Mouse (Mus musculus) forebrain, embryonic 15.5 days (tissue): ENCODE results near the gene Fam83b. TPM values are rescaled to one million over a fixed set of nuclear protein-coding genes. Genes with fewer than 3 reads are reported as not detected.

Experiments
- ATAC-seq: fragments of 200-750 bp; cut with Nextera tagmentation; replicated peaks from 2 replicates; pipeline ENCODE4 v1.8.0; 2017; ENCODE audit warnings: mild to moderate bottlenecking, moderate TSS enrichment, moderate library complexity
- H3K27ac ChIP-seq: fragments of 300-500 bp; sonication (generic); replicated peaks from 2 replicates; pipeline ENCODE4 v1.5.1; 2015; ENCODE audit warnings: mild to moderate bottlenecking, inconsistent platforms
- H3K27me3 ChIP-seq: fragments of 300-500 bp; sonication (generic); 2 replicates; pipeline ENCODE4 v1.6.1; 2015; ENCODE audit warnings: inconsistent platforms
- H3K36me3 ChIP-seq: fragments of 300-500 bp; sonication (generic); 2 replicates; pipeline ENCODE4 v1.6.1; 2015; ENCODE audit warnings: mild to moderate bottlenecking, inconsistent platforms
- H3K4me1 ChIP-seq: fragments of 300-500 bp; sonication (generic); 2 replicates; pipeline ENCODE4 v1.6.1; 2015; ENCODE audit warnings: inconsistent platforms
- H3K4me2 ChIP-seq: fragments of 300-500 bp; sonication (generic); replicated peaks from 2 replicates; pipeline ENCODE4 v1.6.1; 2015; ENCODE audit warnings: mild to moderate bottlenecking, inconsistent platforms
- H3K4me3 ChIP-seq: fragments of 300-500 bp; sonication (generic); 2 replicates; pipeline ENCODE4 v1.5.1; 2015; ENCODE audit warnings: mild to moderate bottlenecking, inconsistent platforms
- H3K9ac ChIP-seq: fragments of 300-500 bp; sonication (generic); replicated peaks from 2 replicates; pipeline ENCODE4 v1.6.1; 2015; ENCODE audit warnings: mild to moderate bottlenecking, inconsistent platforms
- H3K9me3 ChIP-seq: fragments of 300-500 bp; sonication (generic); 2 replicates; pipeline ENCODE4 v1.6.1; 2016; ENCODE audit warnings: inconsistent platforms
- WGBS: fragments of 180-500 bp; shearing (Covaris S2); methylation state at CpG from one replicate; pipeline ENCODE4 v1.1.7; 2015; ENCODE audit warnings: mixed read lengths; 5-methylcytosine and 5-hydroxymethylcytosine counted together
- polyA plus RNA-seq: library from polyadenylated mRNA; unstranded; fragments of >200 nt; fragmentation: Nextera tagmentation; extraction: Ambion mirVana; gene quantifications from 2 replicates; pipeline ENCODE4 v1.2.1, GENCODE M21; 2015

The Fam83b gene
- polyA plus RNA-seq, 1 experiment from 2014 or later = not detected

DNA sequence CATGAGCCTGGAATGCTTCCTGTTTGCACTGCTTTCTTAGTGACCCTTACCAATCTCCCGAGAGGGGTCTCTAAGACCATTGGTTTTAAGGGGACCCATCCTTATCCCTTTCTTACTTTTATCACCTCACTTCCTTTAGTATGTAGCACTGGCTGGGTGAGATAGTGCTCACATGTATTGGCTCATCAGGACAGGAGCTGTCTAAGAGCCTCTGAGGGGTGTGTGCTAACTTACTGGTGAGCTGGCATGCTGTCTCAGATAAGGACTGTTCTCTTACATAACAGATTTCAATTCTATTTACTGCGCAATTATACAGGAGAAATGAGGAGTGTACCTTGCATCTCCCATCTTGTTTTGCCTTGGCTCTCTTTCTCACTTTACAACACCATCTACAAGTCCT, 7.7 kb downstream of the Fam83b start:
- no peaks in the 10 kb centered on the region for H3K4me1 ChIP-seq
- H3K27ac ChIP-seq = no peak overlapping the region
- H3K36me3 ChIP-seq = no peaks in the 10 kb centered on the region
- no peak overlapping the region for H3K4me3 ChIP-seq
- no peak overlapping the region for H3K4me2 ChIP-seq
- no peaks in the 10 kb centered on the region for H3K27me3 ChIP-seq
- no peak for ATAC-seq
- H3K9me3 ChIP-seq = no peaks in the 10 kb centered on the region
- 88% methylated on average over 2 of the region's 2 CpGs for WGBS
- no peak overlapping the region for H3K9ac ChIP-seq

DNA sequence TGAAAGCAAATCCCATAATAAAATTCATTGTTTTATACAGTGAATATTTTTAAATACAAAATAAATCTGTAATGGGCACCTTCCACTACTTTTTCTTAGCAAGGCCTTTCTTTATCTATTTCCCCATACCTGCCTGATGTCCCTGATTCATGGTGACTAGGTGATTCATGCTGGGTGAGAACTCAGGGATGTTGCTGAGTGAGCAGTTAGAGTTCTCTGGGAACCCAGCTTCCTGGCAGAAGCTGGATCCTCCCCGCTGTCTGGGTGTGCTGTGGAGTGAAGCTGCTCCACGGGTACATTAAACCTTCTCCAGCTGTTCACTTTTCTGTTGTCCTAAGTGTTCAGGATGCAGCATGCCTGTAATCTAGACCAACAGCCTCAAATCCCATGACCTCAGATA, 13.2 kb downstream of the Fam83b start:
- Histone ChIP-seq H3K9me3 (no peaks in the 10 kb centered on the region), H3K36me3 (no peaks in the 10 kb centered on the region), H3K4me1 (no peaks in the 10 kb centered on the region), H3K27me3 (no peaks in the 10 kb centered on the region), H3K4me2 (no peak overlapping the region), H3K27ac (no peak overlapping the region), H3K9ac (no peak overlapping the region), H3K4me3 (no peak overlapping the region)
- 57% methylated on average over 2 of the region's 2 CpGs for WGBS
- no peak for ATAC-seq

DNA sequence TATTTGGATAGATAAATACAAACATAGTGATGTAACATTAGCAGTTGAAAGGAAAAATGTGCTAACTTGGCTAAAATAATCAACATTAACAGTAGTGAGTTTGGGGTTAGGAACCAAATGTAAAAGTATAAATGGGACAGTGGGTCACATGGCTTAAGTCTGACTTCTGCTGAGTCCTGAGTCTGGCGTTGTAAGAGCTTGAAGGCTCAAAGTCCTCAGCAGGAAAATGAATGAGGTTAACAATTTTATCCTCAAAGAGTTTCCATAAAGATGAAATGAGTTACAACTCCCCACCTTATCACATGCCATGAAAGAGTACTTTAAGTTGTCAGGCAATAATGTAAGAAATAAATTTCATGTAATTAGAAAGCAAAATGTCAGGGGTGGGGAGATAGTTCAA, 13.8 kb downstream of the Fam83b start:
- no peaks in the 10 kb centered on the region for H3K4me1 ChIP-seq
- H3K27ac ChIP-seq = no peak overlapping the region
- 89% methylated on average over 1 of the region's 1 CpGs for WGBS
- no peaks in the 10 kb centered on the region for H3K27me3 ChIP-seq
- H3K4me2 ChIP-seq = no peak overlapping the region
- no peak for ATAC-seq
- H3K9ac ChIP-seq = no peak overlapping the region
- no peaks in the 10 kb centered on the region for H3K9me3 ChIP-seq
- H3K36me3 ChIP-seq = no peaks in the 10 kb centered on the region
- no peak overlapping the region for H3K4me3 ChIP-seq

DNA sequence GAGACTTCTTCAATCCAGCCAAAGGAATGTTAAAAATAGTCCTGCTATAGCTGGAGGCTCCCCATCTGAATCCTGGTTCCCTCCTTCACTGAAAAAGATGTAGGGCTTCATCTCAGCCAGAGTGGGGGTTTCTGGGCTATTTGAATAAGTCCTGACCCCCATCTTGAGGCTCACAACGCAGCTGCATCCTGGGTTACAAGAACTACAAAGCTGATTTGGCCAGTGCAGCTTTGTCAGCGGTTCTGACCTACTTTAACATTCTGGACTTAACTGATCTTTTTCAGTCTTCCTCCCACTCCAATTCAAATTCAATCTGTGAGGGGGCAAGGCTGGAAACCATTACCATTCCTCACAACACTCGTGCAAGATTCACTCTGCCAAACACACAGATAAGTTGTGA, 20.2 kb downstream of the Fam83b start:
- no peak for ATAC-seq
- WGBS = 54% methylated on average over 3 of the region's 3 CpGs

DNA sequence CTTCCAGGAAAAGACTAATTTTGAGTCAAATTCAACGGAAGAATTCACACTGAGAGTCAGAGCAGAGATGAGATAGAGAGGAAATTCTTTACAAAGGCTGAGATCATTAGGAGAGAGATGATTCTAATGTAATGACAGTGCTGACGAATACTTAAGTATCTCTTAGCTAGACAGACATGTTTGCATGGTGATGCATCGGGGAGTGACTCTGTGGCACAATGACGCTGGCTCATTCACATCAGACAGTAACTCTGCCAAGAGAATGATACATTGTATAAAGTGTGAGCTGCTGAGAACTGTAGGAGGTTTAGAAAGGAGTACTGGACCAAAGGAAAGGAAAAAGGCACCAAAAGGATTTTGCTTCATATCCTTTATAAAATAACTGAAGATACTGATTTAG, 26.2 kb downstream of the Fam83b start:
- Histone ChIP-seq H3K36me3 (no peaks in the 10 kb centered on the region), H3K27ac (no peak overlapping the region), H3K27me3 (no peaks in the 10 kb centered on the region), H3K9ac (no peak overlapping the region), H3K4me2 (no peak overlapping the region), H3K9me3 (no peaks in the 10 kb centered on the region), H3K4me3 (no peak overlapping the region), H3K4me1 (no peaks in the 10 kb centered on the region)
- no peak for ATAC-seq
- WGBS = 67% methylated on average over 4 of the region's 4 CpGs

More for the DNA sequence above, 20.2 kb downstream of the Fam83b start:
- H3K27me3 ChIP-seq = no peaks in the 10 kb centered on the region
- no peak overlapping the region for H3K4me2 ChIP-seq
- no peak overlapping the region for H3K4me3 ChIP-seq
- no peaks in the 10 kb centered on the region for H3K9me3 ChIP-seq
- H3K27ac ChIP-seq = no peak overlapping the region
- no peaks in the 10 kb centered on the region for H3K36me3 ChIP-seq
- H3K9ac ChIP-seq = no peak overlapping the region
- H3K4me1 ChIP-seq = no peaks in the 10 kb centered on the region

DNA sequence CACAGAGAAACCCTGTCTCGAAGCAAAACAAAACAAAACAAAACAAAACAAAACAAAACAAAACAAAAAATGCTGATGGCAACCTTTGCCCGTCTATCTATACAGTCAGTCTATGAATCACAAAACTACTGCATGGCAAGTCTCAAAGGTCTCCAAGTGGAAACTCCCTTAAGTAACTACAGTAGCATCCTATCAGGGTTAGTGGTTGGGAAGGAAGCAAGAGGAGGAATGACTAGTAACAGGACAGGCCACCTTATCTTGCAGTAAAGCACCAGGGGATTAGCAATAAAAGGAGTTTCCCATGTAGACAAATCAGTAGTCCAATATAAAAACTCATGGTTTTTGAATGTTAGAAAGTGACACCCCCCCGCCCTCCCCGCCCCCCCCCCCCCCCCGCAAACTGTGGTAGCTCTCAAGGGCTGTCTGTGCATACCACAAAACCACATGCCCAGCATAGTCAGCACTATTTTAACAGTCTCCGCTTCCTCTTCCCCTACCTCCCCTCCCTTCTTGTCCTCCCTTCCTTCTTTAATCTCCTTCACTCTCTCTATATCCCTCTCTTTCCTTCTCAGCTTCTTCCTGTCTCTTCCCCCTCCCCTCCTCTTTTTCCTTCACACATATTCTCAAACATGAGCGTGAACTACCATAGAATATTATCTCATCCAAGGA, 26.8 kb downstream of the Fam83b start:
- 83% methylated on average over 4 of the region's 7 CpGs for WGBS
- H3K4me3 ChIP-seq = no peak overlapping the region
- no peak for ATAC-seq
- H3K4me2 ChIP-seq = no peak overlapping the region
- H3K36me3 ChIP-seq = no peaks in the 10 kb centered on the region
- H3K27ac ChIP-seq = no peak overlapping the region
- H3K9me3 ChIP-seq = no peaks in the 10 kb centered on the region
- H3K4me1 ChIP-seq = no peaks in the 10 kb centered on the region
- no peaks in the 10 kb centered on the region for H3K27me3 ChIP-seq
- no peak overlapping the region for H3K9ac ChIP-seq

DNA sequence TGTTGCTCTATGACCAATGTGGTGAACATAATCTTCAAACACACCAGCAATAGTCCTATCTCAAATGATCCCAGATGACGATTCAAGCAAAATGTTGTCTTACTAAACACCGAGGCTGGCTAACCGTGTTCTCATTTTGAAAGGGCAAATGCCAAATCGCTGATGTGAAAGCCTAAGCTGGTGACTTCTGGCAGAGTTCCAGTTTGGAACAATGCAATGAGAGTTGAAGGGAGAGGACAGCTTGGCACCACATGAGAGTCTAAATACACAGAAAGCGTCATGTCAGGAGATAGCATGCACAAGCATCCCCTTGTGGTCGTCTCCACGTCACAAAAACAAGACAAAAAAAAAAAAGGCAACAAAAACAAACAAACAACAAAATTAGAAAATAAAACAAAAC, 27.6 kb downstream of the Fam83b start:
- Histone ChIP-seq H3K36me3 (no peaks in the 10 kb centered on the region), H3K27ac (no peak overlapping the region), H3K9ac (no peak overlapping the region), H3K4me1 (no peaks in the 10 kb centered on the region), H3K4me2 (no peak overlapping the region), H3K9me3 (no peaks in the 10 kb centered on the region), H3K27me3 (no peaks in the 10 kb centered on the region), H3K4me3 (no peak overlapping the region)
- WGBS = 61% methylated on average over 7 of the region's 7 CpGs
- ATAC-seq = no peak

DNA sequence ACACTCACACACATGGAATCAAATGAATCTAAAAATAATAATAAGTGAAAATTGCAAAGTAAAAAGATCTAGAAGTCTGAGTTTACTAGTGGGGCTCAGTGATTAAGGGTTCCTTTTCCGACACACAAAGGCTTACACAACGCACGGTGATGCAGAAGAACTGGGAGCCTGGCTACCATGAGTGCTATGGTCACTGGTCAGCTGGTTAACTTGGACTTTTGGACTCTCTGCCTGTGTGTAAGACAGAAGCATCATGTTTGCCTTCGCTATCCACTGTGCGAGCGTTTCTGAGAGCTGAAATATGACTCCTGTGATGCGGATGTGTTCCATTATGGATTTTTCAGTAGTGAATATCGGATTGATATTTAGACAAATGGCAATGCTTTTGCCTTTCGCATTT, 30.9 kb downstream of the Fam83b start:
- Histone ChIP-seq H3K9me3 (no peaks in the 10 kb centered on the region), H3K4me1 (no peaks in the 10 kb centered on the region), H3K36me3 (no peaks in the 10 kb centered on the region), H3K9ac (no peak overlapping the region), H3K27ac (no peak overlapping the region), H3K4me3 (no peak overlapping the region), H3K27me3 (no peaks in the 10 kb centered on the region), H3K4me2 (no peak overlapping the region)
- 92% methylated on average over 9 of the region's 9 CpGs for WGBS
- ATAC-seq = no peak

DNA sequence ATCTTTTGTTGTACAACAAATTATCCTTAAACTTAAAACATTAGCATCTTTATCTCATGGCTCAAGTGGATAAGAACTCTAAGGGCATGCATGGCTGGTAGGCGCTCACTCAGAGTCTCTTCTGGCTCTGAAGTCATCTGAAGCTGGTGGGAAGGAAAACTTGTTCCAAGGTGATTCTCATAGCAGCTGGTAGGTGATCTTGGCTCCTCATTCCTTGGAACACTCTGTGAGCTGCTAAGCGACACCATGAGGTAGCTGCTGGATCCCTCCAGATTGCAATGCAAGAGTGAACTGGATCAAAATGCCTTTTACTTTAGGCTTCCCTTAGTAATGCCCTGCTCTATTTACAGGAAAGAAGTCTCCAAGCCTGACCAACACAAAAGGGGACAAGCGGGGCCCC, 34.5 kb downstream of the Fam83b start:
- no peaks in the 10 kb centered on the region for H3K9me3 ChIP-seq
- no peak overlapping the region for H3K9ac ChIP-seq
- H3K27me3 ChIP-seq = no peaks in the 10 kb centered on the region
- H3K4me2 ChIP-seq = no peak overlapping the region
- no peak for ATAC-seq
- no peak overlapping the region for H3K4me3 ChIP-seq
- H3K36me3 ChIP-seq = no peaks in the 10 kb centered on the region
- no peaks in the 10 kb centered on the region for H3K4me1 ChIP-seq
- H3K27ac ChIP-seq = no peak overlapping the region
- 90% methylated on average over 3 of the region's 3 CpGs for WGBS

DNA sequence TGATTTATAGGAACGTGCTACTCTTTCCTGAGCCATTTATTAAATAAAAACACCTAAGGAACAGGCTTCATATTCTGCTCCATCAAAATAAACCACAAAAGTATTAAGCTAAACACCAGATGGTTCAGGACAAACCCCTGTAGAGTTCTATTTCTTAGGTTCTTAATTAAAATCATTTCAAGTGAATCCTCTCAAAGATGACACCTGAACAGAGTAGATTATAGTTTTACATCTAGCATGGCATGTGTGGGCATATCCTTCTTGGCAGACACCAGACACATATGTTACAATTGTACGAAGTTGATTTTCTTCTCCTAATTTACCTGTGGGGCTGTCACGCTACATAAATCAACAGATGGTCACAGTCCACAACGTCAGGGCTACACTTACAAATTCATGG, 35.5 kb downstream of the Fam83b start:
- no peaks in the 10 kb centered on the region for H3K9me3 ChIP-seq
- 86% methylated on average over 4 of the region's 4 CpGs for WGBS

DNA sequence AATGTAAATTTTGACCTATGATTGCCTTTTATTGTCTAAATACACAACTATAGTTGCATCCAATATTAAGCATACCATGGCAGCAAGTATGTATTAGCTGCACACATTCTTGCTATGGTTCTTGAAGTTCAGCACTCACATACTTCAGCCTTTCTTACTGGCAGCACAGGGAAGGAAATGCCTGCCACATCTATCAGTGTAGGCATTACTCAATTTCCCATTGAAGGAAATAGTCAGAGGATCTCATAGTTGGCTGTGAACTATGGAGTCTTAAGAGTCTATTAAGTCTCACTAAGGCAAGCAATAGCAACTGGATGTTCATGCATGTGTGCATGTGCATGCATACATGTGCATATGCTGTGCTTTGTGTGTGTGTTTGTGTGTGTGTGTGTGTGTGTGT, 41.3 kb downstream of the Fam83b start:
- H3K4me1 ChIP-seq = no peaks in the 10 kb centered on the region
- no peaks in the 10 kb centered on the region for H3K27me3 ChIP-seq
- no peak overlapping the region for H3K4me3 ChIP-seq
- no peak overlapping the region for H3K9ac ChIP-seq
- H3K36me3 ChIP-seq = no peaks in the 10 kb centered on the region
- H3K4me2 ChIP-seq = no peak overlapping the region
- no peak for ATAC-seq
- H3K9me3 ChIP-seq = no peaks in the 10 kb centered on the region
- H3K27ac ChIP-seq = no peak overlapping the region

More for the DNA sequence above, 35.5 kb downstream of the Fam83b start:
- Histone ChIP-seq H3K27ac (no peak overlapping the region), H3K9ac (no peak overlapping the region), H3K4me3 (no peak overlapping the region), H3K27me3 (no peaks in the 10 kb centered on the region), H3K4me2 (no peak overlapping the region), H3K36me3 (no peaks in the 10 kb centered on the region), H3K4me1 (no peaks in the 10 kb centered on the region)
- no peak for ATAC-seq

DNA sequence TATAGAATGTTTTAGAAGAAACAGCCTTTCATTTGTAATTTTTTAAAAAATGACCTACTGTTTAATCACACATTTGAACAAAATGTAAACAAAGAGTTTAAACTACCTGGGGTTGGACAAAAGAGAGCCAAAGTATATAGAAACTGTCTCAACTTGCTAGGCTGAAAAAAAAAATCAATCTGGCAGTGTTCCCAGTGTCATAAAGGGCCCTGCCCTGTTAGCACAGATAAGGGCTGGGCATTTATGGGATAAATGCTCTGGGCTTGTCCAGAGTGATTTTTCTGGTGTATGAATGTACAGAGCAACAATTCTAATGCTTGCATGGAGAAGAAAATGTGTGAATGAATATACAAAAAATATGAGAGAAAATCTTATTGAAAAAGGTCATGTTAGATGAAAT, 43.8 kb downstream of the Fam83b start:
- H3K4me1 ChIP-seq = no peaks in the 10 kb centered on the region
- H3K4me3 ChIP-seq = no peak overlapping the region
- H3K36me3 ChIP-seq = no peaks in the 10 kb centered on the region

DNA sequence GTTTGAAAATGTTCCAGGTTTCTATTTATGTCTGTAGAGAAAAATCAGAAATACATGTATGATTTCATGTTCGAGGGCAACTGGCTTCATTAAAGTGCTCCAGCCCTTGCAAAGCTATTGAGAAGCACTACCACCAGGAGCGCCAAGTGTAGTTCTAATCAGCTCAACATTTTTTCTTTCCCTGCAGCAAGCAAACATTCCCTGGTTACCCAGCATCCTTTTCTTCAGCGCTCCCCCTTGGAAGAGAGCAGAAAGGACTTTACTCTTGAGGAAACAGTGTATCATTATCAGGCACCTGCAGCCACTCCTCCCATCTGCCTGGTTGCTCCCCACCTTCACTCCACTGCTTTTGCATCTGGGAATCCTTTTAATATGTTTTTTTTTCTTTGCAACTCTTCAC, 45.3 kb downstream of the Fam83b start:
- no peaks in the 10 kb centered on the region for H3K27me3 ChIP-seq
- no peaks in the 10 kb centered on the region for H3K9me3 ChIP-seq
- 85% methylated on average over 3 of the region's 3 CpGs for WGBS
- no peaks in the 10 kb centered on the region for H3K4me1 ChIP-seq
- no peak overlapping the region for H3K27ac ChIP-seq
- H3K4me2 ChIP-seq = no peak overlapping the region
- H3K36me3 ChIP-seq = no peaks in the 10 kb centered on the region
- no peak overlapping the region for H3K9ac ChIP-seq
- no peak for ATAC-seq
- no peak overlapping the region for H3K4me3 ChIP-seq

More for the DNA sequence above, 43.8 kb downstream of the Fam83b start:
- no peak for ATAC-seq
- no peak overlapping the region for H3K9ac ChIP-seq
- H3K27me3 ChIP-seq = no peaks in the 10 kb centered on the region
- no peak overlapping the region for H3K27ac ChIP-seq
- no peak overlapping the region for H3K4me2 ChIP-seq
- H3K9me3 ChIP-seq = no peaks in the 10 kb centered on the region
